Mouse (Mus musculus): ENCODE data around the gene Wdr93.

The Wdr93 gene

GRCm38 (mm10) chr7:79832980-79833379, 90.0 kb downstream of the Wdr93 start:
- in situ Hi-C loops (cut with MboI; ENCODE audit: low pct_unique_long_range_greater_than_20kb in 1 of 2, low sequenced_read_pairs in 2 of 2, unreplicated experiment in 1 of 2), result no loop called here

- in situ Hi-C loops (cut with MboI; ENCODE audit: low pct_unique_long_range_greater_than_20kb in 1 of 2, low sequenced_read_pairs in 2 of 2, unreplicated experiment in 1 of 2), result no loop called here
Measured at GRCm38 (mm10) chr7:79835196-79835595, 92.2 kb downstream of the Wdr93 start.

Measured in mouse embryonic stem cell (cell line).